Mouse (Mus musculus) heart, postnatal 0 days (tissue): ENCODE results near the gene Zcchc4.

ENCODE experiments used
- CTCF ChIP-seq: IDR thresholded peaks from 2 replicates; pipeline ENCODE4 v1.5.1; 2016; ENCODE audit warnings: antibody characterized with exemption, control low read depth, low read depth
- EP300 ChIP-seq: IDR thresholded peaks from 2 replicates; pipeline ENCODE4 v1.6.1; 2016; ENCODE audit warnings: antibody characterized with exemption, low read depth

DNA sequence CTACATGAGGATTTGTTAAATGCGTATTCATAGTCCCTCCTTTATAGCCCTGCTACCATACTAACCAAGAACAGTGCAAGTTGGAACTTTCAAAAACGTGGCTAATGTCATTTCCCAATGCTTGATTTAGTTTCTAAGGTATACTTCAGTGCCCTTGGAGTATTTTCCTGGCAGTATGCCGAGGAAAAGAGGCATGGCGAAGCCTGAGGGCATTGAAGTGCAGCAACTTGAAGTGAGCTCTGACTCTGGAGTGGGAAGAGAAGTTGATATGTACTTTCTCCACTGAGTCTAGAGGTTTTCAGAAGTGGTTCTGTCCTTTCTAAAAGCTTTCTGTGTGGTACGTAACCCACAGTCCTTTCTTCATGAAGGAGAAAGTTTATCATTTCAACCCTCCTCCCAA, 26.5 kb upstream of the Zcchc4 start:
- TF ChIP-seq CTCF = no peak
- no peak for TF ChIP-seq EP300
